26 mouse cellular contexts compared by ENCODE assay signal in genomic region chr13:36550694-36551093, GRCm38 (mm10).
DNase-seq lines count a peak whose midpoint lies in the region; ATAC-seq and TF ChIP-seq lines count a peak whose summit lies in the region.
"Had no signal": no experiment of that assay in that cellular context is flagged by ENCODE, and none has a peak within 500 bp of the region (broad histone marks: within the 10 kb centered on the region; RNA-seq: fewer than 3 reads in every experiment).

No protein-coding gene starts in this region.

- no peak overlapping the region for H3K27ac ChIP-seq in hindbrain, postnatal 0 days
- no peak overlapping the region for H3K27ac ChIP-seq in hindbrain, embryonic 12.5 days
- H3K27ac ChIP-seq in midbrain, embryonic 13.5 days = peak overlapping the region; percentile 35; the same call in 1 of the 2 replicates
- H3K27ac ChIP-seq in midbrain, embryonic 11.5 days (ENCODE audit: low read depth, low read length) = no peak overlapping the region
- no peak overlapping the region for H3K27ac ChIP-seq in forebrain, postnatal 0 days (ENCODE audit: low read depth, low read length)
- H3K27ac ChIP-seq: embryonic facial prominence, embryonic 15.5 days; heart, adult 2 months; heart, embryonic 13.5 days; limb, embryonic 13.5 days; liver, embryonic 12.5 days; midbrain, embryonic 12.5 days; stomach, postnatal 0 days had no signal

- ATAC-seq in hindbrain, postnatal 0 days = peak; percentile 62
- ATAC-seq in hindbrain, embryonic 12.5 days (ENCODE audit: low FRiP score) = no peak
- no peak for ATAC-seq in midbrain, embryonic 13.5 days
- no peak for ATAC-seq in midbrain, embryonic 11.5 days (ENCODE audit: low FRiP score)
- ATAC-seq in forebrain, postnatal 0 days = peak; percentile 77
- ATAC-seq: liver, embryonic 12.5 days had no signal

- no peaks in the 10 kb centered on the region for H3K27me3 ChIP-seq in hindbrain, postnatal 0 days (ENCODE audit: insufficient read depth, low read length)
- H3K27me3 ChIP-seq in hindbrain, embryonic 12.5 days = no peaks in the 10 kb centered on the region
- H3K27me3 ChIP-seq in midbrain, embryonic 13.5 days = no peaks in the 10 kb centered on the region
- H3K27me3 ChIP-seq in midbrain, embryonic 11.5 days (ENCODE audit: control insufficient read depth, insufficient read depth, low read length) = no peaks in the 10 kb centered on the region
- H3K27me3 ChIP-seq in forebrain, postnatal 0 days (ENCODE audit: insufficient read depth, low read length) = no peaks in the 10 kb centered on the region
- H3K27me3 ChIP-seq: embryonic facial prominence, embryonic 15.5 days; heart, embryonic 13.5 days; limb, embryonic 13.5 days; liver, embryonic 12.5 days; midbrain, embryonic 12.5 days had no signal

- no peaks in the 10 kb centered on the region; the same call in 1 of the 2 replicates for H3K4me1 ChIP-seq in hindbrain, postnatal 0 days (ENCODE audit: insufficient read depth, low read length)
- H3K4me1 ChIP-seq in hindbrain, embryonic 12.5 days = no peaks in the 10 kb centered on the region
- H3K4me1 ChIP-seq in midbrain, embryonic 13.5 days (replicated peaks) = peaks cover 9% of the 10 kb centered on the region; the same call in 1 of the 2 replicates
- H3K4me1 ChIP-seq in midbrain, embryonic 11.5 days (ENCODE audit: control insufficient read depth, insufficient read depth, low read length) = no peaks in the 10 kb centered on the region
- no peaks in the 10 kb centered on the region for H3K4me1 ChIP-seq in forebrain, postnatal 0 days (ENCODE audit: insufficient read depth)
- H3K4me1 ChIP-seq: embryonic facial prominence, embryonic 15.5 days; limb, embryonic 13.5 days; liver, embryonic 12.5 days; midbrain, embryonic 12.5 days had no signal

- no peak overlapping the region for H3K4me3 ChIP-seq in hindbrain, postnatal 0 days (ENCODE audit: low read length)
- H3K4me3 ChIP-seq in hindbrain, embryonic 12.5 days = no peak overlapping the region
- H3K4me3 ChIP-seq in midbrain, embryonic 13.5 days (replicated peaks) = no peak overlapping the region
- no peak overlapping the region for H3K4me3 ChIP-seq in midbrain, embryonic 11.5 days (ENCODE audit: low read depth, low read length)
- H3K4me3 ChIP-seq in forebrain, postnatal 0 days (ENCODE audit: low read depth, low read length) = no peak overlapping the region
- H3K4me3 ChIP-seq: embryonic facial prominence, embryonic 15.5 days; heart, adult 2 months; heart, embryonic 13.5 days; limb, embryonic 13.5 days; liver, embryonic 12.5 days; midbrain, embryonic 12.5 days had no signal

- H3K36me3 ChIP-seq in hindbrain, postnatal 0 days (ENCODE audit: insufficient read depth, low read length) = no peaks in the 10 kb centered on the region
- H3K36me3 ChIP-seq in hindbrain, embryonic 12.5 days = no peaks in the 10 kb centered on the region
- no peaks in the 10 kb centered on the region for H3K36me3 ChIP-seq in midbrain, embryonic 13.5 days
- no peaks in the 10 kb centered on the region for H3K36me3 ChIP-seq in midbrain, embryonic 11.5 days (ENCODE audit: control insufficient read depth, insufficient read depth, low read length)
- no peaks in the 10 kb centered on the region for H3K36me3 ChIP-seq in forebrain, postnatal 0 days (ENCODE audit: insufficient read depth)
- H3K36me3 ChIP-seq: embryonic facial prominence, embryonic 15.5 days; heart, embryonic 13.5 days; limb, embryonic 13.5 days; liver, embryonic 12.5 days; midbrain, embryonic 12.5 days had no signal

- H3K4me2 ChIP-seq in hindbrain, postnatal 0 days (ENCODE audit: low read depth, low read length) = no peak overlapping the region
- H3K4me2 ChIP-seq in hindbrain, embryonic 12.5 days (replicated peaks) = no peak overlapping the region
- H3K4me2 ChIP-seq in midbrain, embryonic 13.5 days (replicated peaks) = no peak overlapping the region
- H3K4me2 ChIP-seq in midbrain, embryonic 11.5 days = no peak overlapping the region
- no peak overlapping the region for H3K4me2 ChIP-seq in forebrain, postnatal 0 days (ENCODE audit: low read depth)
- H3K4me2 ChIP-seq: embryonic facial prominence, embryonic 15.5 days; heart, embryonic 13.5 days; liver, embryonic 12.5 days; midbrain, embryonic 12.5 days had no signal

- WGBS in hindbrain, postnatal 0 days = 30% methylated on average over 6 of the region's 6 CpGs
- 71% methylated on average over 6 of the region's 6 CpGs for WGBS in hindbrain, embryonic 12.5 days
- WGBS in midbrain, embryonic 13.5 days = 42% methylated on average over 6 of the region's 6 CpGs
- 62% methylated on average over 6 of the region's 6 CpGs for WGBS in midbrain, embryonic 11.5 days
- 30% methylated on average over 6 of the region's 6 CpGs for WGBS in forebrain, postnatal 0 days

- no peaks in the 10 kb centered on the region for H3K9me3 ChIP-seq in hindbrain, postnatal 0 days (ENCODE audit: low read length)
- no peaks in the 10 kb centered on the region for H3K9me3 ChIP-seq in hindbrain, embryonic 12.5 days (replicated peaks)
- 0 out of 2 replicates have a peak, but pooled peaks cover 6% of the 10 kb centered on the region for H3K9me3 ChIP-seq in midbrain, embryonic 13.5 days
- H3K9me3 ChIP-seq in midbrain, embryonic 11.5 days (ENCODE audit: control insufficient read depth, low read length) = no peaks in the 10 kb centered on the region
- no peaks in the 10 kb centered on the region for H3K9me3 ChIP-seq in forebrain, postnatal 0 days (ENCODE audit: low read length)
- H3K9me3 ChIP-seq: embryonic facial prominence, embryonic 15.5 days; limb, embryonic 13.5 days; liver, embryonic 12.5 days; midbrain, embryonic 12.5 days had no signal

- no peak for TF ChIP-seq POLR2A in brain, embryonic 14.5 days (IDR thresholded peaks at IDR 0.05; ENCODE audit: borderline replicate concordance, extremely low read depth, insufficient read depth, insufficient read length, poor library complexity, severe bottlenecking)

- TF ChIP-seq CTCF in hindbrain, postnatal 0 days (IDR thresholded peaks at IDR 0.05; ENCODE audit: low read depth) = no peak
- TF ChIP-seq CTCF in brain, embryonic 14.5 days (IDR thresholded peaks at IDR 0.05; ENCODE audit: borderline replicate concordance, extremely low read depth, insufficient read depth, insufficient read length) = no peak
- no peak for TF ChIP-seq CTCF in forebrain, postnatal 0 days (IDR thresholded peaks at IDR 0.05; ENCODE audit: low read depth)

- DNase-seq in hindbrain, postnatal 0 days (ENCODE audit: low spot score) = peak; percentile 30
- no peak for DNase-seq in midbrain, embryonic 11.5 days (ENCODE audit: low spot score, missing footprints)
- peak; percentile 61 for DNase-seq in brain, embryonic 14.5 days (ENCODE audit: low read depth)
- no peak for DNase-seq in forebrain, postnatal 0 days
- DNase-seq in gastrocnemius, postnatal 4 days (ENCODE audit: low spot score in 2 of 2) = no peak
- DNase-seq in spleen, postnatal 36 days (ENCODE audit: low spot score in 2 of 2) = no peak
- DNase-seq: adrenal gland, postnatal 25 days; cerebellum, adult 11 months; cerebellum, adult 9-11 months; gastrocnemius, postnatal 25 days; heart, adult 2 months; heart, postnatal 14 days; kidney, adult 8-10 months; kidney, postnatal 14 days; lung, adult 18-20 months; lung, postnatal 10 days; thymus, adult 2 months; thymus, postnatal 4 days had no signal

- H3K9ac ChIP-seq in hindbrain, postnatal 0 days (replicated peaks; ENCODE audit: low read length) = no peak overlapping the region
- H3K9ac ChIP-seq in hindbrain, embryonic 12.5 days = no peak overlapping the region
- no peak overlapping the region for H3K9ac ChIP-seq in midbrain, embryonic 13.5 days (replicated peaks)
- no peak overlapping the region for H3K9ac ChIP-seq in midbrain, embryonic 11.5 days (ENCODE audit: low read length)
- H3K9ac ChIP-seq in forebrain, postnatal 0 days = no peak overlapping the region
- H3K9ac ChIP-seq: embryonic facial prominence, embryonic 15.5 days; heart, embryonic 13.5 days; limb, embryonic 13.5 days; liver, embryonic 12.5 days; midbrain, embryonic 12.5 days had no signal

Comparison
In these comparisons a context has a peak if more than half of its experiments do, and no peak if none do; other contexts are left out.
1. ATAC-seq: peak in hindbrain, postnatal 0 days (single experiment) and forebrain, postnatal 0 days (single experiment); none in hindbrain, embryonic 12.5 days (single experiment), midbrain, embryonic 13.5 days (single experiment) and midbrain, embryonic 11.5 days (single experiment).
2. DNase-seq: peak in hindbrain, postnatal 0 days (single experiment) and brain, embryonic 14.5 days (single experiment); none in midbrain, embryonic 11.5 days (single experiment), forebrain, postnatal 0 days (single experiment), gastrocnemius, postnatal 4 days (0 of 2) and spleen, postnatal 36 days (0 of 2).